Mouse (Mus musculus) C2C12 (cell line): ENCODE results near the gene Dclre1a.

ENCODE experiments used
- CEBPB ChIP-seq: IDR thresholded peaks from one replicate; pipeline ENCODE4 v1.6.1; 2011; ENCODE audit warnings: low read depth, mild to moderate bottlenecking, control low read depth, moderate library complexity
- CTCF ChIP-seq: IDR thresholded peaks from one replicate; pipeline ENCODE4 v1.5.1; 2011; ENCODE audit not compliant: control insufficient read depth, insufficient read depth, insufficient read length
- FOSL1 ChIP-seq: IDR thresholded peaks from one replicate; pipeline ENCODE4 v1.8.0; 2011; ENCODE audit warnings: mild to moderate bottlenecking, low read length; ENCODE audit not compliant: poor library complexity, insufficient read depth, severe bottlenecking
- MAX ChIP-seq: IDR thresholded peaks from one replicate; pipeline ENCODE4 v1.6.1; 2011; ENCODE audit warnings: mild to moderate bottlenecking, control low read depth
- MYOG ChIP-seq: IDR thresholded peaks from one replicate; pipeline ENCODE4 v1.6.1; 2011; ENCODE audit not compliant: control insufficient read depth, insufficient read length; ENCODE audit errors: extremely low read depth
- USF1 ChIP-seq: IDR thresholded peaks from one replicate; pipeline ENCODE4 v1.6.1; 2011; ENCODE audit warnings: low read depth, mild to moderate bottlenecking, control low read depth, moderate library complexity

GRCm38 (mm10) chr19:56563469-56563868 is 15.4 kb upstream of the Dclre1a start:
- TF ChIP-seq CTCF, result no peak
- TF ChIP-seq CEBPB, result no peak
- no peak for TF ChIP-seq USF1
- no peak for TF ChIP-seq MYOG
- no peak for TF ChIP-seq MAX
- TF ChIP-seq FOSL1, result no peak
